Mouse (Mus musculus): Measurements from ENCODE around the gene Rab40b. TPM values are rescaled to one million over a fixed set of nuclear protein-coding genes. Genes with fewer than 3 reads are reported as not detected.

Gene Rab40b
- polyA plus RNA-seq, 1 experiment from 2014 or later, result 5.7 TPM

- no peak for DNase-seq (ENCODE audit: low spot score)
- 71% methylated on average over 3 of the region's 3 CpGs for WGBS
- H3K36me3 ChIP-seq (ENCODE audit: insufficient read depth, low read length), result no peaks in the 10 kb centered on the region
- H3K27me3 ChIP-seq (ENCODE audit: insufficient read depth, low read length), result no peaks in the 10 kb centered on the region
- H3K9me3 ChIP-seq (replicated peaks; ENCODE audit: low read length), result no peaks in the 10 kb centered on the region
- H3K9ac ChIP-seq (ENCODE audit: low read depth, low read length), result no peak overlapping the region
- no peaks in the 10 kb centered on the region for H3K4me1 ChIP-seq (replicated peaks; ENCODE audit: insufficient read depth, low read length)
- no peak overlapping the region for H3K4me2 ChIP-seq (ENCODE audit: low read length)
- no peak for ATAC-seq (replicated peaks; ENCODE audit: low FRiP score, low read depth)
- H3K27ac ChIP-seq, result no peak overlapping the region
- no peak for TF ChIP-seq CTCF (IDR thresholded peaks at IDR 0.05; ENCODE audit: low read depth)
- no peak overlapping the region for H3K4me3 ChIP-seq (replicated peaks; ENCODE audit: low read depth, low read length)
Measured at GRCm38 (mm10) chr11:121407366-121408155, 19.5 kb upstream of the Rab40b start.

DNA sequence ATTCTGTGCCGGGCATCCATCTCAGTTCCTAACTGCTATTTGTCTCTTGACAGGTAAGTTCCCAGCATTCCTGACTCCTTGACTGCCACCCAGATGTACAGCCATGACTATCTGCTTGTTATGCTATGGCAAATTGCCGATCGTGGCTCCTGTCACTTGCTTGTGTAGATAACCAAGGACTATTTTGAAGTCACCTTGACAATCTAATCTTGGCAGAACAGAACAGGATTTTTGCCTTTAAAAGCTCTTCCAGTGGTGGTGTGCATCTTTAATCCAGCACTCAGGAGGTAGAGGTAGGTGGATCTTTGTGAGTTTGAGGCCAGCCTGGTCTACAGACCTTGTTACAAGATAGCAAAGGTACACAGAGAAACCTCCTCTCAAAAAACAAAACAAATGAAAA is 4.4 kb upstream of the Rab40b start:
- Histone ChIP-seq H3K9me3 (replicated peaks; ENCODE audit: low read length) (no peaks in the 10 kb centered on the region), H3K4me3 (replicated peaks; ENCODE audit: low read depth, low read length) (no peak overlapping the region), H3K27ac (no peak overlapping the region), H3K4me1 (replicated peaks; ENCODE audit: insufficient read depth, low read length) (0 out of 2 replicates have a peak, but pooled peaks cover 2% of the 10 kb centered on the region), H3K36me3 (ENCODE audit: insufficient read depth, low read length) (no peaks in the 10 kb centered on the region), H3K9ac (ENCODE audit: low read depth, low read length) (no peak overlapping the region), H3K27me3 (ENCODE audit: insufficient read depth, low read length) (no peaks in the 10 kb centered on the region), H3K4me2 (ENCODE audit: low read length) (no peak overlapping the region)
- ATAC-seq (replicated peaks; ENCODE audit: low FRiP score, low read depth) (no peak), DNase-seq (ENCODE audit: low spot score) (no peak)
- TF ChIP-seq CTCF (IDR thresholded peaks at IDR 0.05; ENCODE audit: low read depth), result no peak
- 91% methylated on average over 3 of the region's 3 CpGs for WGBS

GRCm38 (mm10) chr11:121390793-121391192 is 2.7 kb upstream of the Rab40b start:
- no peak overlapping the region for H3K4me2 ChIP-seq (ENCODE audit: low read length)
- H3K27ac ChIP-seq, result no peak overlapping the region
- no peak for TF ChIP-seq CTCF (IDR thresholded peaks at IDR 0.05; ENCODE audit: low read depth)
- no peak overlapping the region for H3K9ac ChIP-seq (ENCODE audit: low read depth, low read length)
- DNase-seq (ENCODE audit: low spot score) (no peak), ATAC-seq (replicated peaks; ENCODE audit: low FRiP score, low read depth) (no peak)
- no peaks in the 10 kb centered on the region for H3K36me3 ChIP-seq (ENCODE audit: insufficient read depth, low read length)
- no peak overlapping the region for H3K4me3 ChIP-seq (replicated peaks; ENCODE audit: low read depth, low read length)
- no peaks in the 10 kb centered on the region for H3K27me3 ChIP-seq (ENCODE audit: insufficient read depth, low read length)
- 61% methylated on average over 3 of the region's 3 CpGs for WGBS
- no peaks in the 10 kb centered on the region for H3K9me3 ChIP-seq (replicated peaks; ENCODE audit: low read length)
- 0 out of 2 replicates have a peak, but pooled peaks cover 7% of the 10 kb centered on the region for H3K4me1 ChIP-seq (replicated peaks; ENCODE audit: insufficient read depth, low read length)

GRCm38 (mm10) chr11:121388554-121388945 is 499 bp upstream of the Rab40b start:
- 0 out of 2 replicates have a peak, but pooled peaks have one; percentile 14 for TF ChIP-seq CTCF (IDR thresholded peaks at IDR 0.05; ENCODE audit: low read depth)
- DNase-seq (ENCODE audit: low spot score) (no peak), ATAC-seq (replicated peaks; ENCODE audit: low FRiP score, low read depth) (peak; percentile 11)
- 5% methylated on average over 6 of the region's 6 CpGs for WGBS
- H3K9me3 ChIP-seq (replicated peaks; ENCODE audit: low read length), result no peaks in the 10 kb centered on the region
- no peaks in the 10 kb centered on the region for H3K36me3 ChIP-seq (ENCODE audit: insufficient read depth, low read length)
- H3K4me3 ChIP-seq (replicated peaks; ENCODE audit: low read depth, low read length), result no peak overlapping the region
- no peaks in the 10 kb centered on the region for H3K27me3 ChIP-seq (ENCODE audit: insufficient read depth, low read length)
- no peak overlapping the region for H3K9ac ChIP-seq (ENCODE audit: low read depth, low read length)
- H3K27ac ChIP-seq, result no peak overlapping the region
- H3K4me1 ChIP-seq (replicated peaks; ENCODE audit: insufficient read depth, low read length), result 0 out of 2 replicates have a peak, but pooled peaks cover 7% of the 10 kb centered on the region
- peak overlapping the region; percentile 97 for H3K4me2 ChIP-seq (ENCODE audit: low read length)

GRCm38 (mm10) chr11:121380294-121380693 is 7.8 kb downstream of the Rab40b start:
- H3K4me2 ChIP-seq (ENCODE audit: low read length), result no peak overlapping the region
- H3K9ac ChIP-seq (ENCODE audit: low read depth, low read length), result no peak overlapping the region
- no peak for DNase-seq (ENCODE audit: low spot score)
- H3K4me3 ChIP-seq (replicated peaks; ENCODE audit: low read depth, low read length), result no peak overlapping the region
- no peaks in the 10 kb centered on the region for H3K9me3 ChIP-seq (replicated peaks; ENCODE audit: low read length)
- whole genome bisulfite sequencing, result 67% methylated on average over 6 of the region's 6 CpGs
- ATAC-seq (replicated peaks; ENCODE audit: low FRiP score, low read depth), result no peak
- no peaks in the 10 kb centered on the region for H3K27me3 ChIP-seq (ENCODE audit: insufficient read depth, low read length)
- H3K36me3 ChIP-seq (ENCODE audit: insufficient read depth, low read length), result no peaks in the 10 kb centered on the region
- H3K27ac ChIP-seq, result no peak overlapping the region
- H3K4me1 ChIP-seq (replicated peaks; ENCODE audit: insufficient read depth, low read length), result no peaks in the 10 kb centered on the region
- no peak for TF ChIP-seq CTCF (IDR thresholded peaks at IDR 0.05; ENCODE audit: low read depth)

- peak; percentile 23; the same call in 1 of the 2 replicates for TF ChIP-seq CTCF (IDR thresholded peaks at IDR 0.05; ENCODE audit: low read depth)
- ATAC-seq (replicated peaks; ENCODE audit: low FRiP score, low read depth), result no peak
Measured at GRCm38 (mm10) chr11:121378644-121379043, 9.4 kb downstream of the Rab40b start.

More at GRCm38 (mm10) chr11:121378644-121379043, 9.4 kb downstream of the Rab40b start:
- Histone ChIP-seq H3K4me1 (replicated peaks; ENCODE audit: insufficient read depth, low read length) (no peaks in the 10 kb centered on the region), H3K9me3 (replicated peaks; ENCODE audit: low read length) (no peaks in the 10 kb centered on the region), H3K4me2 (ENCODE audit: low read length) (no peak overlapping the region), H3K36me3 (ENCODE audit: insufficient read depth, low read length) (no peaks in the 10 kb centered on the region), H3K9ac (ENCODE audit: low read depth, low read length) (no peak overlapping the region), H3K27me3 (ENCODE audit: insufficient read depth, low read length) (no peaks in the 10 kb centered on the region), H3K4me3 (replicated peaks; ENCODE audit: low read depth, low read length) (no peak overlapping the region), H3K27ac (no peak overlapping the region)
- no peak for DNase-seq (ENCODE audit: low spot score)

Data from kidney, postnatal 0 days (tissue).